Mouse (Mus musculus) neural tube, embryonic 15.5 days (tissue): Measurements from ENCODE around the gene Zfp879. TPM values are rescaled to one million over a fixed set of nuclear protein-coding genes. Genes with fewer than 3 reads are reported as not detected.
A peak's percentile ranks its signal among the peaks of the same experiment; 100 is the strongest.

Experiments
- ATAC-seq: fragments of 200-750 bp; cut with Nextera tagmentation; 2 replicates; pipeline ENCODE4 v1.8.0; 2017; ENCODE audit warnings: mild to moderate bottlenecking, moderate TSS enrichment, moderate library complexity; ENCODE audit not compliant: low FRiP score
- H3K27ac ChIP-seq: fragments of 300-500 bp; sonication (generic); replicated peaks from 2 replicates; pipeline ENCODE4 v1.5.1; 2015; ENCODE audit warnings: mild to moderate bottlenecking, inconsistent platforms
- H3K27me3 ChIP-seq: fragments of 300-500 bp; sonication (generic); replicated peaks from 2 replicates; pipeline ENCODE4 v1.6.1; 2015; ENCODE audit warnings: inconsistent platforms
- H3K36me3 ChIP-seq: fragments of 300-500 bp; sonication (generic); 2 replicates; pipeline ENCODE4 v1.6.1; 2015; ENCODE audit warnings: inconsistent platforms
- H3K4me1 ChIP-seq: fragments of 300-500 bp; sonication (generic); 2 replicates; pipeline ENCODE4 v1.6.1; 2015; ENCODE audit warnings: inconsistent platforms
- H3K4me2 ChIP-seq: fragments of 300-500 bp; sonication (generic); 2 replicates; pipeline ENCODE4 v1.6.1; 2015; ENCODE audit warnings: inconsistent platforms, mild to moderate bottlenecking, moderate library complexity
- H3K4me3 ChIP-seq: fragments of 300-500 bp; sonication (generic); replicated peaks from 2 replicates; pipeline ENCODE4 v1.5.1; 2015; ENCODE audit warnings: mild to moderate bottlenecking, inconsistent platforms
- H3K9ac ChIP-seq: fragments of 300-500 bp; sonication (generic); replicated peaks from 2 replicates; pipeline ENCODE4 v1.6.1; 2015; ENCODE audit warnings: mild to moderate bottlenecking, inconsistent platforms
- H3K9me3 ChIP-seq: fragments of 300-500 bp; sonication (generic); replicated peaks from 2 replicates; pipeline ENCODE4 v1.6.1; 2016; ENCODE audit warnings: inconsistent platforms
- WGBS: fragments of 180-500 bp; shearing (Covaris S2); methylation state at CpG from one replicate; pipeline ENCODE4 v1.1.7; 2015; ENCODE audit warnings: mixed read lengths; 5-methylcytosine and 5-hydroxymethylcytosine counted together
- polyA plus RNA-seq: library from polyadenylated mRNA; unstranded; fragments of >200 nt; fragmentation: Nextera tagmentation; extraction: Ambion mirVana; gene quantifications from 2 replicates; pipeline ENCODE4 v1.2.1, GENCODE M21; 2015

Zfp879 gene
- polyA plus RNA-seq, 1 experiment from 2014 or later: 1.5 TPM

GRCm38 (mm10) chr11:50847047-50847446, 5.7 kb upstream of the Zfp879 start:
- H3K27me3 ChIP-seq: peaks cover 48% of the 10 kb centered on the region
- WGBS: 64% methylated on average over 5 of the region's 5 CpGs
- H3K4me1 ChIP-seq: peaks cover 21% of the 10 kb centered on the region
- H3K4me3 ChIP-seq: no peak overlapping the region
- H3K36me3 ChIP-seq: no peaks in the 10 kb centered on the region
- H3K4me2 ChIP-seq: no peak overlapping the region
- ATAC-seq: no peak
- no peak overlapping the region for H3K27ac ChIP-seq
- H3K9ac ChIP-seq: no peak overlapping the region
- H3K9me3 ChIP-seq: no peaks in the 10 kb centered on the region

- Histone ChIP-seq H3K4me2 (no peak overlapping the region), H3K4me1 (peaks cover 14% of the 10 kb centered on the region), H3K9ac (no peak overlapping the region), H3K9me3 (no peaks in the 10 kb centered on the region), H3K27ac (no peak overlapping the region), H3K27me3 (peaks cover 37% of the 10 kb centered on the region), H3K36me3 (no peaks in the 10 kb centered on the region), H3K4me3 (no peak overlapping the region)
- 93% methylated on average over 3 of the region's 3 CpGs for WGBS
- no peak for ATAC-seq
Observed at GRCm38 (mm10) chr11:50845951-50846350, 4.6 kb upstream of the Zfp879 start.

- no peak for ATAC-seq
- Histone ChIP-seq H3K4me3 (no peak overlapping the region), H3K9ac (no peak overlapping the region), H3K36me3 (peaks cover 19% of the 10 kb centered on the region), H3K4me1 (peaks cover 6% of the 10 kb centered on the region), H3K9me3 (peaks cover 10% of the 10 kb centered on the region; the same call in 1 of the 2 replicates), H3K4me2 (no peak overlapping the region), H3K27ac (no peak overlapping the region), H3K27me3 (no peaks in the 10 kb centered on the region)
- WGBS: 90% methylated on average over 4 of the region's 4 CpGs
Observed at GRCm38 (mm10) chr11:50835727-50836126, 5.6 kb downstream of the Zfp879 start.

GRCm38 (mm10) chr11:50827010-50827953, 14.1 kb downstream of the Zfp879 start, which contains the start of gene Zfp354c:
Gene Zfp354c, minus strand, starts transcription at chr11:50827724.
- peak within 1 kb of the TSS; percentile 67 for H3K4me2 ChIP-seq
- WGBS: 1% methylated on average over 45 of the region's 45 CpGs
- peak; percentile 97 for ATAC-seq
- 0 out of 2 replicates have a peak, but pooled peaks cover under 1% of the 10 kb centered on the region for H3K9me3 ChIP-seq
- peaks cover 15% of the 10 kb centered on the region for H3K4me1 ChIP-seq
- H3K27me3 ChIP-seq: no peaks in the 10 kb centered on the region
- H3K4me3 ChIP-seq: peak within 1 kb of the TSS; percentile 74
- H3K27ac ChIP-seq: peak within 1 kb of the TSS; percentile 82
- H3K36me3 ChIP-seq: peaks cover 33% of the 10 kb centered on the region
- peak within 1 kb of the TSS; percentile 86 for H3K9ac ChIP-seq

GRCm38 (mm10) chr11:50826214-50826613, 15.1 kb downstream of the Zfp879 start:
- Histone ChIP-seq H3K9me3 (no peaks in the 10 kb centered on the region), H3K4me1 (peaks cover 15% of the 10 kb centered on the region), H3K4me2 (peak overlapping the region; percentile 67), H3K36me3 (peaks cover 42% of the 10 kb centered on the region), H3K9ac (peak overlapping the region; percentile 86; the same call in 1 of the 2 replicates), H3K27ac (no peak overlapping the region), H3K27me3 (no peaks in the 10 kb centered on the region), H3K4me3 (peak overlapping the region; percentile 74)
- ATAC-seq: no peak
- WGBS: 44% methylated on average over 2 of the region's 2 CpGs

- H3K9ac ChIP-seq: no peak overlapping the region
- peaks cover 94% of the 10 kb centered on the region for H3K36me3 ChIP-seq
- no peaks in the 10 kb centered on the region for H3K4me1 ChIP-seq
- 100% methylated on average over 4 of the region's 4 CpGs for WGBS
- H3K27ac ChIP-seq: no peak overlapping the region
- H3K27me3 ChIP-seq: no peaks in the 10 kb centered on the region
- no peak overlapping the region for H3K4me3 ChIP-seq
- no peak for ATAC-seq
- H3K4me2 ChIP-seq: no peak overlapping the region
- peaks cover 47% of the 10 kb centered on the region for H3K9me3 ChIP-seq
Observed at GRCm38 (mm10) chr11:50814233-50814632, 27.1 kb downstream of the Zfp879 start.

GRCm38 (mm10) chr11:50798836-50799235, 42.5 kb downstream of the Zfp879 start:
- no peak overlapping the region for H3K9ac ChIP-seq
- no peak for ATAC-seq
- H3K9me3 ChIP-seq: no peaks in the 10 kb centered on the region
- H3K36me3 ChIP-seq: no peaks in the 10 kb centered on the region
- no peak overlapping the region for H3K27ac ChIP-seq
- no peaks in the 10 kb centered on the region for H3K4me1 ChIP-seq
- H3K4me2 ChIP-seq: no peak overlapping the region
- H3K4me3 ChIP-seq: no peak overlapping the region
- H3K27me3 ChIP-seq: no peaks in the 10 kb centered on the region

- WGBS: 61% methylated on average over 11 of the region's 11 CpGs
- no peaks in the 10 kb centered on the region for H3K9me3 ChIP-seq
- no peak overlapping the region for H3K4me3 ChIP-seq
- no peaks in the 10 kb centered on the region for H3K27me3 ChIP-seq
- no peak overlapping the region for H3K4me2 ChIP-seq
- H3K4me1 ChIP-seq: no peaks in the 10 kb centered on the region
- H3K27ac ChIP-seq: no peak overlapping the region
- H3K36me3 ChIP-seq: no peaks in the 10 kb centered on the region
- no peak for ATAC-seq
- H3K9ac ChIP-seq: no peak overlapping the region
Observed at GRCm38 (mm10) chr11:50797674-50798073, 43.7 kb downstream of the Zfp879 start.

Other genes with a start within 250 kb of the Zfp879 start
- 4.7 and 5.6 TPM in 2 replicates for gene Adamts2, start 239.5 kb downstream of the Zfp879 start, polyA plus RNA-seq
- gene Zfp354c, start 13.8 kb downstream of the Zfp879 start, polyA plus RNA-seq: 45.0 and 52.3 TPM in 2 replicates
- 0.04 and 0.11 TPM in 2 replicates for gene Grm6, start 9.1 kb upstream of the Zfp879 start, polyA plus RNA-seq
- gene Zfp454, start 46.1 kb upstream of the Zfp879 start, polyA plus RNA-seq: 9.3 and 10.8 TPM in 2 replicates
- 34.9 and 38.5 TPM in 2 replicates for gene Zfp2, start 74.6 kb upstream of the Zfp879 start, polyA plus RNA-seq
- gene Zfp354b, start 90.1 kb upstream of the Zfp879 start, polyA plus RNA-seq: 5.2 and 5.9 TPM in 2 replicates
- not detected in 2 replicates for gene 4933414I15Rik, start 102.2 kb upstream of the Zfp879 start, polyA plus RNA-seq
- not detected in 2 replicates for gene Prop1, start 112.2 kb upstream of the Zfp879 start, polyA plus RNA-seq
- gene Olfr1378, start 125.0 kb upstream of the Zfp879 start, polyA plus RNA-seq: not detected in 2 replicates
- not detected in 2 replicates for gene Olfr1377, start 140.4 kb upstream of the Zfp879 start, polyA plus RNA-seq
- not detected in 2 replicates for gene Olfr51, start 162.0 kb upstream of the Zfp879 start, polyA plus RNA-seq
- not detected in 2 replicates for gene Olfr54, start 172.7 kb upstream of the Zfp879 start, polyA plus RNA-seq
- not detected in 2 replicates for gene Olfr1375, start 206.6 kb upstream of the Zfp879 start, polyA plus RNA-seq
- 11.3 and 12.0 TPM in 2 replicates for gene Zfp354a, start 217.7 kb upstream of the Zfp879 start, polyA plus RNA-seq